Mouse (Mus musculus) cerebellum, adult 8-10 months (tissue): ENCODE data around the gene Shisal2b.

ENCODE experiments used
- DNase-seq: peaks from one replicate; pipeline ENCODE4 v3.0.0; 2022

Gene Shisal2b

DNA sequence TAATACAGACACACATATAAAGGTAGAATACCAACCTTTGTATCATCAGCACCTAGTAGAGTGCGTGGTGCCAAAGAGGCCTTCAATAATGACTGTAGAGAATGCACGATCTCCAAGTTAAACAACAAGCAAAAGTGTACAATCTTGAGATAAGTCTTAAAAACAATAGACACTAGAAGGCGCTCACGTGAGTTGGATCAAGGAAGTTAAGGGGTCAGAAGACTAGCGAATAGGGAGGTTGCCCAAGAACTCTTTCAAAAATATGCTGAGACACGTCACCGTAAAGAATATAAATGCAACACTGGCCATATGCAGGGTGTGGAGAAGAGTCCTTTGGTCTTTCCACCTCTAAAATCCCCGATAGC, 47.4 kb downstream of the Shisal2b start:
- peak; percentile 13 for DNase-seq

- DNase-seq: no peak
Measured at GRCm38 (mm10) chr13:104805681-104806080, 58.0 kb downstream of the Shisal2b start.

- DNase-seq: no peak
Measured at GRCm38 (mm10) chr13:104799566-104800182, 64.0 kb downstream of the Shisal2b start.

DNA sequence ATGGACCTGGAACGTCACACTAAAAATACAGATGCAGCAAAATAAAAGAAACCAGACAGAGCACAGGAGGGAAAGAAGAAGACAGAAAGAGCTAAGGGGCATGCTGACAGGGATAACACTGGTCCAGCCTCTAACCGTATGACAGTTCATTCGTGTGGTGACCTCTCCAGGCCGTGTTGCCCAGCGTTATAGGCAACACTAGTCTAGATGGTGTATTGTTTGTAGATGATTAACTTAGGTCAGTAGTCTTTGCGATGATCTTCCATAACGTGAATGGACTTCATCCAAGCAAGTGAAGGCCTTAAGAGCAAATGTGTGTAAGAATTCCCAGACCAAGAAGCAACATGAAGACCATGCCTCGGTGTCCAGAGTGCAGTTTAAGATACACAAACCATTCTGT, 64.6 kb downstream of the Shisal2b start:
- DNase-seq: no peak
